Mouse (Mus musculus) left cerebral cortex, postnatal 10 days (tissue): ENCODE results near the gene Lamtor4. TPM values are rescaled to one million over a fixed set of nuclear protein-coding genes. Genes with fewer than 3 reads are reported as not detected.

Experiments used
- DNase-seq, 2 experiments: peaks; one replicate each; pipeline ENCODE4 v3.0.0; 2021 to 2022; ENCODE audit warnings: low spot score in 2 of 2, mixed read lengths in 1 of 2; ENCODE audit errors: extremely low spot score in 1 of 2
- intact Hi-C: fragments of 180-260 bp; cut with DNase I; formaldehyde crosslinking; loops from one replicate; pipeline ENCODE4 v1.15.1; 2025
- total RNA-seq, 2 experiments: library from RNA; stranded (reverse); gene quantifications; 2 replicates each; pipeline ENCODE4 v1.2.3; 2021

Gene Lamtor4
- total RNA-seq, 2 experiments from 2014 or later = 65.3 to 70.0 TPM

- no peak for DNase-seq
- intact Hi-C loops = no loop called here
Measured at GRCm38 (mm10) chr5:138280425-138280768, 25.1 kb downstream of the Lamtor4 start.

- DNase-seq = no peak
- intact Hi-C loops = no loop called here
Measured at GRCm38 (mm10) chr5:138280829-138281228, 25.5 kb downstream of the Lamtor4 start.

GRCm38 (mm10) chr5:138281798-138282197 lies 26.5 kb downstream of the Lamtor4 start:
- no peak for DNase-seq
- intact Hi-C loops = no loop called here

GRCm38 (mm10) chr5:138283540-138283939 lies 28.3 kb downstream of the Lamtor4 start:
- intact Hi-C loops = no loop called here
- DNase-seq = no peak

GRCm38 (mm10) chr5:138287861-138288260 lies 32.6 kb downstream of the Lamtor4 start:
- no peak for DNase-seq
- intact Hi-C loops = no loop called here

GRCm38 (mm10) chr5:138291638-138292037 lies 36.4 kb downstream of the Lamtor4 start:
- no peak for DNase-seq
- intact Hi-C loops = no loop called here

GRCm38 (mm10) chr5:138294158-138294557 lies 38.9 kb downstream of the Lamtor4 start:
- intact Hi-C loops = no loop called here
- no peak for DNase-seq

GRCm38 (mm10) chr5:138299613-138300012 lies 44.3 kb downstream of the Lamtor4 start:
- DNase-seq = no peak
- intact Hi-C loops = no loop called here

Other genes with a start within 250 kb of the Lamtor4 start
- not detected for gene Smok3a, start 234.2 kb upstream of the Lamtor4 start, total RNA-seq
- gene Smok3b, start 234.1 kb upstream of the Lamtor4 start, total RNA-seq = not detected
- gene Smok3c, start 202.3 kb upstream of the Lamtor4 start, total RNA-seq = not detected
- 10 to 100 TPM; 39.2 to 39.4 TPM for gene Zkscan1, start 170.4 kb upstream of the Lamtor4 start, total RNA-seq
- gene Zscan21, start 138.6 kb upstream of the Lamtor4 start, total RNA-seq = 10 to 100 TPM; 21.8 to 26.1 TPM
- 10 to 100 TPM; 10.5 to 10.6 TPM for gene Zfp113, start 99.7 kb upstream of the Lamtor4 start, total RNA-seq
- gene Cops6, start 94.4 kb upstream of the Lamtor4 start, total RNA-seq = 100 to 1,000 TPM; 145 to 149 TPM
- 10 to 100 TPM; 26.2 to 28.1 TPM for gene Ap4m1, start 83.5 kb upstream of the Lamtor4 start, total RNA-seq
- 10 to 100 TPM; 15.6 to 16.0 TPM for gene Mcm7, start 83.1 kb upstream of the Lamtor4 start, total RNA-seq
- 10 to 100 TPM; 28.8 to 31.3 TPM for gene Taf6, start 68.0 kb upstream of the Lamtor4 start, total RNA-seq
- 10 to 100 TPM; 13.9 to 15.1 TPM for gene Cnpy4, start 68.0 kb upstream of the Lamtor4 start, total RNA-seq
- 10 to 100 TPM; 10.3 to 11.1 TPM for gene Mblac1, start 61.2 kb upstream of the Lamtor4 start, total RNA-seq
- gene Nxpe5, start 29.6 kb upstream of the Lamtor4 start, total RNA-seq = under 1 TPM in 1 of 2 experiments, not detected in 1; 0.13 TPM
- gene BC037034, start 8.6 kb downstream of the Lamtor4 start, total RNA-seq = 10 to 100 TPM; 74.6 to 75.5 TPM
- gene Gal3st4, start 17.4 kb downstream of the Lamtor4 start, total RNA-seq = 1 to 10 TPM; 3.4 to 4.0 TPM
- gene Gm43720, start 24.5 kb downstream of the Lamtor4 start, total RNA-seq = under 1 TPM in 1 of 2 experiments, not detected in 1; 0.11 TPM
- 1 to 10 TPM; 3.8 to 4.1 TPM for gene Gpc2, start 24.5 kb downstream of the Lamtor4 start, total RNA-seq
- 1 to 10 TPM; 1.8 to 3.2 TPM for gene Stag3, start 24.8 kb downstream of the Lamtor4 start, total RNA-seq
- not detected for gene Pvrig, start 86.5 kb downstream of the Lamtor4 start, total RNA-seq
- gene Zfp157, start 186.0 kb downstream of the Lamtor4 start, total RNA-seq = 10 to 100 TPM; 25.5 to 27.1 TPM